Mouse (Mus musculus): ENCODE measurements around the gene Palmd. TPM values are rescaled to one million over a fixed set of nuclear protein-coding genes. Genes with fewer than 3 reads are reported as not detected.

Palmd gene
- polyA plus RNA-seq, 1 experiment, result 150 TPM

- peaks cover 9% of the 10 kb centered on the region for H3K4me1 ChIP-seq (ENCODE audit: control insufficient read depth, insufficient read depth, insufficient read length, low read length)
- peak within 1 kb of the TSS; percentile 89 for H3K4me3 ChIP-seq (ENCODE audit: insufficient read depth, low read depth, low read length)
- peak within 1 kb of the TSS; percentile 99 for H3K27ac ChIP-seq (replicated peaks; ENCODE audit: low read depth, low read length)
These were observed 820 bp downstream of the Palmd start, which contains the start of gene 4930455H04Rik for GRCm38 (mm10) chr3:116967967-116968366. Gene 4930455H04Rik (plus strand): TSS chr3:116968267.

- Histone ChIP-seq H3K4me3 (ENCODE audit: insufficient read depth, low read depth, low read length) (peak overlapping the region; percentile 74), H3K4me1 (ENCODE audit: control insufficient read depth, insufficient read depth, insufficient read length, low read length) (peaks cover 9% of the 10 kb centered on the region), H3K27ac (replicated peaks; ENCODE audit: low read depth, low read length) (peak overlapping the region; percentile 99)
These were observed 1.4 kb downstream of the Palmd start for GRCm38 (mm10) chr3:116967436-116967835.

- peak overlapping the region; percentile 99 for H3K27ac ChIP-seq (replicated peaks; ENCODE audit: low read depth, low read length)
- peak overlapping the region; percentile 74 for H3K4me3 ChIP-seq (ENCODE audit: insufficient read depth, low read depth, low read length)
- peaks cover 9% of the 10 kb centered on the region for H3K4me1 ChIP-seq (ENCODE audit: control insufficient read depth, insufficient read depth, insufficient read length, low read length)
These were observed 2.0 kb downstream of the Palmd start for GRCm38 (mm10) chr3:116966800-116967199.

GRCm38 (mm10) chr3:116966225-116966624 is 2.6 kb downstream of the Palmd start:
- peak overlapping the region; percentile 49 for H3K27ac ChIP-seq (replicated peaks; ENCODE audit: low read depth, low read length)

GRCm38 (mm10) chr3:116964426-116964825 is 4.4 kb downstream of the Palmd start:
- Histone ChIP-seq H3K27ac (replicated peaks; ENCODE audit: low read depth, low read length) (peak overlapping the region; percentile 98), H3K4me3 (ENCODE audit: insufficient read depth, low read depth, low read length) (peak overlapping the region; percentile 61), H3K4me1 (ENCODE audit: control insufficient read depth, insufficient read depth, insufficient read length, low read length) (peaks cover 17% of the 10 kb centered on the region)

More at GRCm38 (mm10) chr3:116966225-116966624, 2.6 kb downstream of the Palmd start:
- H3K4me1 ChIP-seq (ENCODE audit: control insufficient read depth, insufficient read depth, insufficient read length, low read length), result peaks cover 10% of the 10 kb centered on the region
- H3K4me3 ChIP-seq (ENCODE audit: insufficient read depth, low read depth, low read length), result peak overlapping the region; percentile 74

- Histone ChIP-seq H3K4me3 (ENCODE audit: insufficient read depth, low read depth, low read length) (peak overlapping the region; percentile 18; the same call in 1 of the 2 replicates), H3K4me1 (ENCODE audit: control insufficient read depth, insufficient read depth, insufficient read length, low read length) (peaks cover 25% of the 10 kb centered on the region), H3K27ac (replicated peaks; ENCODE audit: low read depth, low read length) (peak overlapping the region; percentile 98)
These were observed 5.6 kb downstream of the Palmd start for GRCm38 (mm10) chr3:116963213-116963612.

- Histone ChIP-seq H3K4me1 (ENCODE audit: control insufficient read depth, insufficient read depth, insufficient read length, low read length) (peaks cover 39% of the 10 kb centered on the region), H3K27ac (replicated peaks; ENCODE audit: low read depth, low read length) (peak overlapping the region; percentile 71), H3K4me3 (ENCODE audit: insufficient read depth, low read depth, low read length) (0 out of 2 replicates have a peak overlapping the region, but pooled peaks have one; percentile 8)
These were observed 7.2 kb downstream of the Palmd start for GRCm38 (mm10) chr3:116961354-116962142.

GRCm38 (mm10) chr3:116960414-116960813 is 8.4 kb downstream of the Palmd start:
- no peak overlapping the region for H3K4me3 ChIP-seq (ENCODE audit: insufficient read depth, low read depth, low read length)
- peak overlapping the region; percentile 67 for H3K27ac ChIP-seq (replicated peaks; ENCODE audit: low read depth, low read length)
- peaks cover 45% of the 10 kb centered on the region for H3K4me1 ChIP-seq (ENCODE audit: control insufficient read depth, insufficient read depth, insufficient read length, low read length)

GRCm38 (mm10) chr3:116955061-116955460 is 13.7 kb downstream of the Palmd start:
- H3K4me1 ChIP-seq (ENCODE audit: control insufficient read depth, insufficient read depth, insufficient read length, low read length), result peaks cover 55% of the 10 kb centered on the region
- H3K4me3 ChIP-seq (ENCODE audit: insufficient read depth, low read depth, low read length), result peak overlapping the region; percentile 30; the same call in 1 of the 2 replicates
- H3K27ac ChIP-seq (replicated peaks; ENCODE audit: low read depth, low read length), result peak overlapping the region; percentile 95

GRCm38 (mm10) chr3:116953366-116953765 is 15.4 kb downstream of the Palmd start:
- H3K4me1 ChIP-seq (ENCODE audit: control insufficient read depth, insufficient read depth, insufficient read length, low read length), result peaks cover 52% of the 10 kb centered on the region
- peak overlapping the region; percentile 98 for H3K27ac ChIP-seq (replicated peaks; ENCODE audit: low read depth, low read length)
- H3K4me3 ChIP-seq (ENCODE audit: insufficient read depth, low read depth, low read length), result no peak overlapping the region

GRCm38 (mm10) chr3:116952242-116952899 is 16.4 kb downstream of the Palmd start:
- Histone ChIP-seq H3K4me1 (ENCODE audit: control insufficient read depth, insufficient read depth, insufficient read length, low read length) (peaks cover 44% of the 10 kb centered on the region), H3K4me3 (ENCODE audit: insufficient read depth, low read depth, low read length) (no peak overlapping the region), H3K27ac (replicated peaks; ENCODE audit: low read depth, low read length) (peak overlapping the region; percentile 98)

- peaks cover 39% of the 10 kb centered on the region for H3K4me1 ChIP-seq (ENCODE audit: control insufficient read depth, insufficient read depth, insufficient read length, low read length)
- H3K27ac ChIP-seq (replicated peaks; ENCODE audit: low read depth, low read length), result peak overlapping the region; percentile 98
- no peak overlapping the region for H3K4me3 ChIP-seq (ENCODE audit: insufficient read depth, low read depth, low read length)
These were observed 17.3 kb downstream of the Palmd start for GRCm38 (mm10) chr3:116951489-116951888.

- H3K4me3 ChIP-seq (ENCODE audit: insufficient read depth, low read depth, low read length), result no peak overlapping the region
- peak overlapping the region; percentile 87 for H3K27ac ChIP-seq (replicated peaks; ENCODE audit: low read depth, low read length)
- H3K4me1 ChIP-seq (ENCODE audit: control insufficient read depth, insufficient read depth, insufficient read length, low read length), result peaks cover 34% of the 10 kb centered on the region
These were observed 18.1 kb downstream of the Palmd start for GRCm38 (mm10) chr3:116950665-116951115.

GRCm38 (mm10) chr3:116946476-116946875 is 22.3 kb downstream of the Palmd start:
- peak overlapping the region; percentile 56 for H3K27ac ChIP-seq (replicated peaks; ENCODE audit: low read depth, low read length)

GRCm38 (mm10) chr3:116943422-116943821 is 25.4 kb downstream of the Palmd start:
- H3K27ac ChIP-seq (replicated peaks; ENCODE audit: low read depth, low read length), result peak overlapping the region; percentile 69
- no peak overlapping the region for H3K4me3 ChIP-seq (ENCODE audit: insufficient read depth, low read depth, low read length)
- H3K4me1 ChIP-seq (ENCODE audit: control insufficient read depth, insufficient read depth, insufficient read length, low read length), result peaks cover 19% of the 10 kb centered on the region

More at GRCm38 (mm10) chr3:116946476-116946875, 22.3 kb downstream of the Palmd start:
- no peak overlapping the region for H3K4me3 ChIP-seq (ENCODE audit: insufficient read depth, low read depth, low read length)
- peaks cover 22% of the 10 kb centered on the region for H3K4me1 ChIP-seq (ENCODE audit: control insufficient read depth, insufficient read depth, insufficient read length, low read length)
